Mouse (Mus musculus) liver, adult 2 months (tissue): ENCODE data around the gene Tpgs1. TPM values are rescaled to one million over a fixed set of nuclear protein-coding genes. Genes with fewer than 3 reads are reported as not detected.

Experiments used
- DNase-seq: peaks from one replicate; pipeline ENCODE4 v3.0.0-alpha.2; 2011; ENCODE audit warnings: low read depth, low spot score; ENCODE audit errors: extremely low read depth
- H3K27ac ChIP-seq: fragments of 200-500 bp; replicated peaks from 2 replicates; pipeline ENCODE4 v1.5.1; 2012; ENCODE audit warnings: low read depth, mild to moderate bottlenecking, control low read depth, inconsistent platforms, low read length; ENCODE audit not compliant: insufficient read depth
- H3K27me3 ChIP-seq: fragments of 200-500 bp; 2 replicates; pipeline ENCODE4 v1.6.1; 2012; ENCODE audit warnings: mild to moderate bottlenecking, moderate library complexity, low read length, inconsistent platforms; ENCODE audit not compliant: control insufficient read depth, insufficient read depth
- H3K36me3 ChIP-seq: fragments of 200-500 bp; 2 replicates; pipeline ENCODE4 v1.6.1; 2012; ENCODE audit warnings: low read length, inconsistent platforms; ENCODE audit not compliant: control insufficient read depth, insufficient read depth
- H3K4me1 ChIP-seq: fragments of 200-500 bp; 2 replicates; pipeline ENCODE4 v1.6.1; 2011; ENCODE audit warnings: low read length; ENCODE audit not compliant: control insufficient read depth, insufficient read depth
- H3K4me3 ChIP-seq: fragments of 200-500 bp; 2 replicates; pipeline ENCODE4 v1.5.1; 2011; ENCODE audit warnings: low read depth, mild to moderate bottlenecking, control low read depth, low read length, moderate library complexity; ENCODE audit not compliant: insufficient read depth
- H3K79me2 ChIP-seq: fragments of 200-500 bp; 2 replicates; pipeline ENCODE4 v1.6.1; 2012; ENCODE audit warnings: inconsistent platforms, mild to moderate bottlenecking, low read length, moderate library complexity; ENCODE audit not compliant: control insufficient read depth, insufficient read depth
- H3K9ac ChIP-seq: fragments of 200-500 bp; 2 replicates; pipeline ENCODE4 v1.6.1; 2012; ENCODE audit warnings: low read depth, mild to moderate bottlenecking, control low read depth, inconsistent platforms, low read length
- CTCF ChIP-seq: fragments of 200-500 bp; IDR thresholded peaks from 2 replicates; pipeline ENCODE4 v1.5.1; 2011; ENCODE audit warnings: low read depth, low read length, control low read depth
- POLR2A ChIP-seq: fragments of 200-500 bp; IDR thresholded peaks from 2 replicates; pipeline ENCODE4 v1.6.1; 2011; ENCODE audit warnings: low read length, control low read depth; ENCODE audit not compliant: insufficient read depth; ENCODE audit errors: extremely low read depth
- WGBS: fragments of 180-500 bp; shearing (Covaris S2); methylation state at CpG from one replicate; pipeline ENCODE4 v1.1.7; 2018; 5-methylcytosine and 5-hydroxymethylcytosine counted together
- polyA plus RNA-seq: library from polyadenylated mRNA; depleted of rRNA; stranded (reverse); fragments of >200 nt; gene quantifications from 2 replicates; pipeline ENCODE4 v1.2.3, GENCODE M21; 2012
- total RNA-seq: library from RNA; depleted of rRNA; stranded (reverse); fragments of >200 nt; gene quantifications from 2 replicates; pipeline ENCODE4 v1.2.3, GENCODE M21; 2014

Gene Tpgs1
- total and polyA plus RNA-seq, 2 experiments, result 18.2 to 48.5 TPM

GRCm38 (mm10) chr10:79691986-79692548, 22.9 kb downstream of the Tpgs1 start:
- Histone ChIP-seq H3K4me3 (no peak overlapping the region), H3K27ac (no peak overlapping the region), H3K79me2 (no peaks in the 10 kb centered on the region), H3K9ac (no peak overlapping the region), H3K4me1 (peaks cover 9% of the 10 kb centered on the region), H3K36me3 (peaks cover 2% of the 10 kb centered on the region; the same call in 1 of the 2 replicates), H3K27me3 (no peaks in the 10 kb centered on the region)
- 98% methylated on average over 2 of the region's 2 CpGs for WGBS
- no peak for DNase-seq
- no peak for TF ChIP-seq POLR2A
- no peak for TF ChIP-seq CTCF

GRCm38 (mm10) chr10:79693580-79694378, 24.6 kb downstream of the Tpgs1 start:
- 84% methylated on average over 12 of the region's 12 CpGs for WGBS
- Histone ChIP-seq H3K27ac (no peak overlapping the region), H3K36me3 (no peaks in the 10 kb centered on the region; the same call in 1 of the 2 replicates), H3K79me2 (no peaks in the 10 kb centered on the region), H3K4me3 (no peak overlapping the region), H3K27me3 (no peaks in the 10 kb centered on the region), H3K4me1 (peaks cover 9% of the 10 kb centered on the region), H3K9ac (no peak overlapping the region)
- no peak for DNase-seq
- TF ChIP-seq CTCF (no peak), POLR2A (no peak)

DNA sequence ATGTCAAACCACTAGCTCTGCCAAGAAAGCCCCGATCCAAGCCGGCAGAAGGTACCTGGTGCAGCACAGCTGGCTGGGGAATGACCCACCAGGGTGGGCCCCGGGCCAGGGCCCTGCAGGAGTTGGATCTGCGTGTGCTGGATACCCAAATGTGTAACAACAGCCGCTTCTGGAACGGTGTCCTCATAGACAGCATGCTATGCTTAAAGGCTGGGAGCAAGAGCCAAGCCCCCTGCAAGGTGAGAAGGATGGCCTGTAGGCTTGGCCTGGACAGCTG, 25.1 kb downstream of the Tpgs1 start:
- no peaks in the 10 kb centered on the region for H3K36me3 ChIP-seq
- no peak overlapping the region for H3K4me3 ChIP-seq
- no peak overlapping the region for H3K9ac ChIP-seq
- H3K4me1 ChIP-seq, result peaks cover 9% of the 10 kb centered on the region
- no peaks in the 10 kb centered on the region for H3K27me3 ChIP-seq
- no peak overlapping the region for H3K27ac ChIP-seq
- H3K79me2 ChIP-seq, result no peaks in the 10 kb centered on the region
- DNase-seq, result no peak
- 84% methylated on average over 6 of the region's 6 CpGs for WGBS
- TF ChIP-seq CTCF (no peak), POLR2A (no peak)

GRCm38 (mm10) chr10:79695231-79696128, 26.3 kb downstream of the Tpgs1 start:
- Histone ChIP-seq H3K36me3 (no peaks in the 10 kb centered on the region), H3K27ac (0 out of 2 replicates have a peak overlapping the region, but pooled peaks have one; percentile 2), H3K79me2 (no peaks in the 10 kb centered on the region), H3K9ac (no peak overlapping the region), H3K4me3 (no peak overlapping the region), H3K27me3 (no peaks in the 10 kb centered on the region), H3K4me1 (peaks cover 9% of the 10 kb centered on the region)
- peak; percentile 85 for DNase-seq
- peak; percentile 96 for TF ChIP-seq CTCF
- no peak for TF ChIP-seq POLR2A
- 24% methylated on average over 13 of the region's 13 CpGs for WGBS

GRCm38 (mm10) chr10:79696129-79696651, 27.0 kb downstream of the Tpgs1 start:
- Histone ChIP-seq H3K27ac (peak overlapping the region; percentile 6; the same call in 1 of the 2 replicates), H3K4me1 (peaks cover 13% of the 10 kb centered on the region), H3K9ac (no peak overlapping the region), H3K4me3 (no peak overlapping the region), H3K36me3 (no peaks in the 10 kb centered on the region), H3K79me2 (no peaks in the 10 kb centered on the region), H3K27me3 (no peaks in the 10 kb centered on the region)
- peak; percentile 79 for DNase-seq
- TF ChIP-seq CTCF, result no peak
- no peak for TF ChIP-seq POLR2A
- 21% methylated on average over 9 of the region's 9 CpGs for WGBS
